Mouse (Mus musculus): ENCODE measurements around the gene Galnt6. TPM values are rescaled to one million over a fixed set of nuclear protein-coding genes. Genes with fewer than 3 reads are reported as not detected.

Galnt6 gene
- total RNA-seq, 2 experiments from 2014 or later = 1.3 to 5.4 TPM

DNA sequence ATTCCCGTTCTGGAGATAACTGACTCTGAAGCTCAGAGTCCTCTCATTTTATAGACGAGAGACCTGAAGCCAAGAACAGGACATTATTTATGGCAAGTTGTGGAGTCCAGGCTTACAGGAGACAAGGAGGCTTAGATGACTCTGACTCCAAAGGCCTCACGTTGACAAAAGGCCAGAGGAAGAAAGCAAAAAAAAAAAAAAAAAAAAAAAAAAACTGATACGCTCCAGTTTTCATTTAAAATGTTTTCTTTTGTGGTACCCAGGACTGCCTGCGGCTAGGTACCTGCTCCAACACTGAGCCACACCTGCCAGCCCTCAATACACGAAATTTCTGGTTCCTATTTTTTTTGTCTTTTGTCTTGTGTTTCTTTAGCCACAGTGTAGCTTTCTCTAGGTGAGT lies 61.8 kb downstream of the Galnt6 start:
- no peak for ATAC-seq (replicated peaks; ENCODE audit: low FRiP score, poor library complexity, severe bottlenecking)

DNA sequence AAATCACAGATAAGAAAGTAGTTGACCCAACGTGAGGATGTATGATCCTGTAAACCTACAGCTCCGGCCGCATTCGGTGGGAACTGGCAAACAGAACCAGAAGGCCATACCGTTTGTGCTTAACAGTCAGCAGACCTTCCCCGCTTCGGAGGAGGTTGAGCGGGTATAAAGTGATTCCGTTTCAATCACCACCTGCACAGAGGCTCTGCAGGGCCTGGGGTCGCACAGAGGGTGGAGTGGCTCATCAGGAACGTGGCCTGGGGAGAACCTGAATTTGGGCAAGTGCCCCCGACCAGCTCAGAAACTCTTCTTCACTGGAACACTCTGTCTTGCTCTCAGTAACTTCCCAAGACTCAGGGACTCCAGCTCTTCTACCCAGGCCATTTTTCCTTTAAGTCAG lies 62.3 kb downstream of the Galnt6 start:
- no peak for ATAC-seq (replicated peaks; ENCODE audit: low FRiP score, poor library complexity, severe bottlenecking)

DNA sequence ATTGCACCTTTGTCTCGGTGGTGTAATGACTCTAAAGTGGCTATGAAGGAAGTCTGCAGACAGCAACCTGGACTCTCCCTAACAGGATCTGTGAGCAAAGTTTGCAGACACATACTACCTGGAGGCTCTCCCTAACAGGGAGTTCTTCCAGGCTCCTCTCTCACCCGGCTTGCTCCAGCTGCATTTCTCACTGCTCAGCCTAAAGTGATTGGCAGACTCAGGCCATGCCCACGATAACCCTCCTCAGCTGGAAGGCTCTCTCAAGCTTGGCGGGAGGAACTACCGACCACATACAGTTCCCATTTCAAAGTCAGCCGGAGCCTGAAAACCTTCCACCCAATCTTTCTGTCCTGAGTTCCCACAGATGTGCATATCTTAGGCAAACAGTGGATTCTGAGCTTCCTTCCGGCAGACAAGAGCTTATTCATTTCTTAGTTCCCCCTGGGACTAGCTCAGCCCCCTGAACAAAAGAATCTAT lies 62.9 kb downstream of the Galnt6 start:
- ATAC-seq (replicated peaks; ENCODE audit: low FRiP score, poor library complexity, severe bottlenecking) = no peak

DNA sequence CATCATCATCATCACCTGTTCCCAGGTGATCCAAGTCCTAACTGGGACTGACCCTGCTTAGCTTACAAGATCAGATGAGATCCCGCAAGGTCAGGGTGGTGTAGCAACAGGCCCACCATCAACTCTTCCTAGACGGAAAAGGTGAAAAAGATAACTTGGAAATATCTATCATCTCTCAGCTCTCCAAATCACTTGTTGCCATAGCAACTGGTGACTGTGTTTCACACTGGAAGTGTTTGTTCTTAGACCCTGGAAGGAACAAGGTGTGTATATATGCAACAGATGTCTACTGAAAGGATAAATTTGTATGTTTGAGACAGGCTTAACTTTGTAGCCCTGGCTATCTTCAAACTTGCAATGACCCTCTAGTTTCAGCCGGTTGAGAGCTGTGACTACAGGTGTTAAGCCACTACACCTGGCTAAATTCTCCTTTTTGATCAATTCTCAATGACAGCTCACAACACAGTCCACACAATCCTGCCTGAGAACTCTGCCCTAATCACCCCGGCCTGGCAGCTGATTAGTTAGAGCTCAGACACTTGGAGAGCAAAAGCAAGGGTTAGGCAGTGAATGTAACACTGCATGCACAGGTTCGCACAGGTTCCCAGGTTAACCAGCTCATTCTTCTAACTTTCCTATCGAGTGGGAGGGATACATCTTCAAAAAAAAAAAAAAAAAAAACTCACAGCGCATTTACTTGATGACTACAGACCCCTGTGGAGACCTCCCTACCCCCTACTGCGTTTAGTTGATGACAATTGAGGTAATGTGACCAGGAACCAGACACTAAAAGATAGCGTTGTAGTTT lies 63.6 kb downstream of the Galnt6 start:
- no peak for ATAC-seq (replicated peaks; ENCODE audit: low FRiP score, poor library complexity, severe bottlenecking)

DNA sequence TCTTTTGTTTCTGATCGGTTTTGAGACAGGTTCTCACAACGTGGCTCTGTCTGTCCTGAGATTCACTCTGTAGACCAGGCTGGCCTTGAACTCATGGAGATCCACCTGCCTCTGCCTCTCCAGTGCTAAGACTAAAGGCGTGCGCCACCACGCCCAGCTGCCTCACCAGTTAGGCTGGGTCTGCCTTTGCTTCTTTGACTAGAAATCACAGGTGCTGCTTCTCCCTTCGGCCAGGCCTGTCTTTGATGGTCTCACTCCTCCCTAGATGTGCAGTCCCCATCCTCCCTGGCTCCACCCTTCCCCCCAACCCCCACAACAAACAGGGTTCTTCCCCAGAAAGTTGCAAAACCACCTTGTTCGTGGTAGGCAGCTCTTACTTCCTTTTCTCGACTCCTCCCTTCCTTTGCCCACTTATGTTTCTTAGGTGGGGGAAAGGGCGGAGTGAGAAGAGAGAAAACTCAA lies 64.3 kb downstream of the Galnt6 start:
- no peak for ATAC-seq (replicated peaks; ENCODE audit: low FRiP score, poor library complexity, severe bottlenecking)

DNA sequence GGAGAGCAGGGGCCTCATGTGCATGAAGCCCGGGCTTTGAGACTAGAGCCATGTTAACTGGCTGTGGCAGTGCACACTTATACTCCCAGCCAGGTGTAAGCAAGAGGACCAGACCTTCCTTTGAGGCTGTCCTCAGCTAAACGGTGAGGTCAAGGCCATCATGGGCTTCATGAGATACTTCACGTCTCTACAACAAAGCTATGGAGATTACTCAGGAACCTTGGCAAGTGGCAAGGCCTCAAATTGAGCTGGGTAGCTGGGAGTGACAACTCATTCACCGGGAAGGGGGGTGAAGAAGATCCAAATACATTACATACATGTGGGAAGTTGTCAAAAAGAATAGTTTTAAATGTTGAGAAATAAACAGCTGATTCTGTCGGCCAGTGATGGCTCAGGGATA lies 68.4 kb downstream of the Galnt6 start:
- no peak for ATAC-seq (replicated peaks; ENCODE audit: low FRiP score, poor library complexity, severe bottlenecking)

DNA sequence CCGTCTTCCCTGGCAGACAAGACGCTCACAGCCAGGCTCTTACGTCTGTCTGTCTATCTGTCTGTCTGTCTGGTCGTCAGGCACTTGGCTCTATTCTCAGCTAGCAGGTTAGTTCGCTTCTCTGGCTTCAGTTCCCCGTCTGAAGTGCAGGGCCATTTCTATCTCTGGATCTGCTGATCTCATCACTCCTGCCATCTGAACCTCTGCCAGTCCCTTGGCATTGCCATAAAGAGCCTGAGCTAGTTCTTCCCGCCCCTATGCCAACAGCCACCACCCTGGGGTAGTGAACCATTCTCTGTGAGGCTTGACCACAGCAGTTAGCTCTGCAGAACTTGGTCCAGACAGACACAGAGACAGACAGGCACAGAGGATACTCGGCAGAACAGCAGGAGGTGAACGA lies 68.9 kb downstream of the Galnt6 start:
- no peak for ATAC-seq (replicated peaks; ENCODE audit: low FRiP score, poor library complexity, severe bottlenecking)

DNA sequence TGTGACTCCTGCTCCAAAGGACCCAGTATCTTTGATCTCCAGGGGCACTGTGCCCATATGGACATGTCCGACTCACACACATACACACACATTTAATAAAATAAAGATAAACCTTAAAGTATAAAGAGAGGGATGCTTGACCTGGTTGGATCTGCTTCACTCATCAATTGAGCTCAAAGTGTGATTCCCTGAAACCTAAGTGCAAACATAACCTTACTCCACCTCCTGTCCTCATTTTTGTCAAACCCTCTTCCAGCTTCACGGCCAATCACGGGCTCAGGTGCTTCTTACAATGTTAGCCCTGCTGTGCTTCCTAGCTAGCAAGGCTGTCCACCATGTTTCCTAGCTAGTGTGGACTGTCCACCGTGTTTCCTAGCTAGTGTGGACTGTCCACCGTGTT lies 74.0 kb downstream of the Galnt6 start:
- ATAC-seq (replicated peaks; ENCODE audit: low FRiP score, poor library complexity, severe bottlenecking) = no peak

DNA sequence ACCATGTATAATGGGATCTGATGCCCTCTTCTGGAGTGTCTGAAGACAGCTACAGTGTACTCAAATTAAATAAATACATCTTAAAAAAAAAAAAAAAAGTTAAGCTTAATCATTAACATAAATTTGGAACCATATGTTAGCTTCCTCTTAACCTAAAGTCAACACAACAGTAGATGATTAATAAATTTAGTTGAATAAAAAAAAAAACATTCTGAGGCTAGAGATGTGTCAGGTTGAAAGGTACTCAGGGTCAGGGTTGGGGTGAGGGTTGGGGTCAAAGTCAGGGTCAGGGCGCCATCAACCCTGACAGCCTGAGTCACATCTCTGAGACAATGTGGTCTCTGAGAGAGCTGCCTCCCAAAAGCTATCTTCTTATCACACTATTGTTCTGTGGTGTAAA lies 74.9 kb downstream of the Galnt6 start:
- no peak for ATAC-seq (replicated peaks; ENCODE audit: low FRiP score, poor library complexity, severe bottlenecking)

DNA sequence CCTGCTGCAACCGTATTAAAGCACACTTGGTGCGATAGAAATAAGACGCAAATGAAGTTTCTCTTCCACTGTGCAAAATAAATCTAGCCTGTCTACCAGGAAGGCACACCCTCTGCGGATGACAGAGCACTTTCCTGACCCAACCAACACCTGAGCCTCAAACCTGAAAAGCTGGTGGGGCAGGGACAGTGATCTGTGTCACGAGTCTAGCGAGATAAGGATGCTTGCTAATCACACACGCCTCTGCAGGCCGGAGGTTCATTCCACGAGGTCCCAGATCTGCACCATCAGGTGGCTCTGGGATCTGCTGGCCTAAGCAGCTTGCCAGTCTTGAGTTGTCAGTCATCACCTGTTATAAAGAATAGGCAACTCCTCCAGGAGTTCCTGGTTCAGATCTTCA lies 77.6 kb downstream of the Galnt6 start:
- ATAC-seq (replicated peaks; ENCODE audit: low FRiP score, poor library complexity, severe bottlenecking) = no peak

DNA sequence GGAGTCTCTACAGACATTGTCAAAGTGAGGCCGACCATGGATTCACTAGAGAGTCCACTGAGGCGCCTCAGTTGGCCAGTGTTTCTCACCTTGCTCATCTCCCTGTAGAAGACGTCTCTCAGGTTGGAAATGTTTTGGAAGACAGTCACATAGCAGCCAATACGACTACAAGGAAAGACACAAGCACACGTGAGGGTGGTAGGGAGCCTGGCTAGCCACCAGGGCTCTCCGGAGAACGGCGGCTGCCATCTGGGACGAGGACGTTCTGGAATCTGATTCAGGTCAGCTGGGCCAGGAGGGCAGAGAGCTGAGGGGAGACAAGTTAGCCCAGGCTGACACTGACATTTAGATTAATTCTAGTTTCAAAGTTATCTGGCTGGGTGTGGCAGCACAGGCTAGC lies 79.1 kb downstream of the Galnt6 start:
- no peak for ATAC-seq (replicated peaks; ENCODE audit: low FRiP score, poor library complexity, severe bottlenecking)

DNA sequence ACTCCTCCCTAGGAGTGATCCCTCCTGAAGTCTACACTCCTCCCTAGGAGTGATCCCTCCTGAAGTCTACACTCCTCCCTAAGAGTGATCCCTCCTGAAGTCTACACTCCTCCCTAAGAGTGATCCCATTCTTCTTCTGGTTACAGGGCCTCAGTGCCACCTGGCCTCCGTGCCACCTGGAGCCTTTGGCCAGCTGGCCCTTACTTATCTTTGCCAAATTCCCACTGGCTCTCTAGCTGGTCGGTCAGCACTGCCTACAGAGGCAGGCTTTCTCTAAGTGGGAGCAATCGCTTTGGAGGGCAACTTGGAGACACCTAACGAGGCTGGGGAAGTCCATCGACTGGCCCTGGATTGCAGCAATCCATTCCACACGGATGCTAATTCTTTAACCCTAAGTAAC lies 83.0 kb downstream of the Galnt6 start:
- no peak for ATAC-seq (replicated peaks; ENCODE audit: low FRiP score, poor library complexity, severe bottlenecking)

DNA sequence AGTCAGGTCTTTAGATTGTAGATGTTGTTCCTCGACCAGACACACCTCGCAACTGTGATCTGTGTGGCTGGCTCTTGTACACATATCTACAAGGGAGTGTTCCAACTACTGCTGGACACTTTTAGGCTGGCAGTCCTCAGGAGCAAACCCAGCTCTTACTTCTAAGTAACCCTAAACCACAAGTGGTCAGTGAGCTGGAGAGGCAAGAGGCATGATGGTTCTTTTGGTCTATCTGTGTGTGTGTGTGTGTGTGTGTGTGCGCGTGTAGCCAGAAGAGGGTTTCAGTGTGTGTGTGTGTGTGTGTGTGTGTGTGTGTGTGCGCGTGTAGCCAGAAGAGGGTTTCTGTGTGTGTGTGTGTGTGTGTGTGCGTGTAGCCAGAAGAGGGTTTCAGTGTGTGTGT lies 86.7 kb downstream of the Galnt6 start:
- no peak for ATAC-seq (replicated peaks; ENCODE audit: low FRiP score, poor library complexity, severe bottlenecking)

Other genes with a start within 250 kb of the Galnt6 start
- gene Csrnp2, start 233.9 kb downstream of the Galnt6 start, total RNA-seq (2015; ENCODE audit: low replicate concordance) = not detected in 2 replicates
- 0.26 TPM in 1 of 2 replicates, not detected in the other for gene Csrnp2, start 233.9 kb downstream of the Galnt6 start, total RNA-seq (2017; ENCODE audit: low replicate concordance)
- gene Tfcp2, start 177.4 kb downstream of the Galnt6 start, total RNA-seq (2015; ENCODE audit: low replicate concordance) = 5.0 and 17.7 TPM in 2 replicates
- gene Tfcp2, start 177.4 kb downstream of the Galnt6 start, total RNA-seq (2017; ENCODE audit: low replicate concordance) = 17.1 and 21.6 TPM in 2 replicates
- gene Pou6f1, start 129.4 kb downstream of the Galnt6 start, total RNA-seq (2015; ENCODE audit: low replicate concordance) = 3.2 and 4.6 TPM in 2 replicates
- gene Pou6f1, start 129.4 kb downstream of the Galnt6 start, total RNA-seq (2017; ENCODE audit: low replicate concordance) = 1.7 TPM in 1 of 2 replicates, not detected in the other
- gene Dazap2, start 114.0 kb downstream of the Galnt6 start, total RNA-seq (2015; ENCODE audit: low replicate concordance) = 203 and 210 TPM in 2 replicates
- 79.8 and 101 TPM in 2 replicates for gene Dazap2, start 114.0 kb downstream of the Galnt6 start, total RNA-seq (2017; ENCODE audit: low replicate concordance)
- 3.6 TPM in 1 of 2 replicates, not detected in the other for gene Smagp, start 92.4 kb downstream of the Galnt6 start, total RNA-seq (2015; ENCODE audit: low replicate concordance)
- gene Smagp, start 92.4 kb downstream of the Galnt6 start, total RNA-seq (2017; ENCODE audit: low replicate concordance) = 2.6 TPM in 1 of 2 replicates, not detected in the other
- 29.8 and 50.5 TPM in 2 replicates for gene Bin2, start 59.8 kb downstream of the Galnt6 start, total RNA-seq (2015; ENCODE audit: low replicate concordance)
- 18.3 and 37.0 TPM in 2 replicates for gene Bin2, start 59.8 kb downstream of the Galnt6 start, total RNA-seq (2017; ENCODE audit: low replicate concordance)
- gene Cela1, start 41.5 kb downstream of the Galnt6 start, total RNA-seq (2015; ENCODE audit: low replicate concordance) = 56.2 and 77.8 TPM in 2 replicates
- gene Cela1, start 41.5 kb downstream of the Galnt6 start, total RNA-seq (2017; ENCODE audit: low replicate concordance) = 26.6 and 30.5 TPM in 2 replicates
- 2.1 TPM in 1 of 2 replicates, not detected in the other for gene Slc4a8, start 32.4 kb upstream of the Galnt6 start, total RNA-seq (2015; ENCODE audit: low replicate concordance)
- gene Slc4a8, start 32.4 kb upstream of the Galnt6 start, total RNA-seq (2017; ENCODE audit: low replicate concordance) = 0.13 and 0.83 TPM in 2 replicates
- gene Scn8a, start 140.5 kb upstream of the Galnt6 start, total RNA-seq (2015; ENCODE audit: low replicate concordance) = not detected in 2 replicates
- gene Scn8a, start 140.5 kb upstream of the Galnt6 start, total RNA-seq (2017; ENCODE audit: low replicate concordance) = not detected in 2 replicates